Mouse (Mus musculus): ENCODE data around the gene Prickle2. TPM values are rescaled to one million over a fixed set of nuclear protein-coding genes. Genes with fewer than 3 reads are reported as not detected.

The Prickle2 gene
- polyA plus RNA-seq, 1 experiment = 1.5 TPM

- H3K27me3 ChIP-seq (ENCODE audit: control insufficient read depth, insufficient read depth, low read length) = no peaks in the 10 kb centered on the region
- no peaks in the 10 kb centered on the region for H3K36me3 ChIP-seq (ENCODE audit: control insufficient read depth, insufficient read depth, low read length)
- H3K4me3 ChIP-seq (ENCODE audit: control insufficient read depth, low read depth, low read length) = no peak overlapping the region
- no peak overlapping the region for H3K27ac ChIP-seq (ENCODE audit: control insufficient read depth, insufficient read depth, low read depth, low read length)
- no peaks in the 10 kb centered on the region for H3K4me1 ChIP-seq (ENCODE audit: control insufficient read depth, insufficient read depth, low read length)
- TF ChIP-seq CTCF (IDR thresholded peaks at IDR 0.05; ENCODE audit: control insufficient read depth, insufficient read depth, insufficient replicate concordance, low read depth, low read length) = no peak
- no peak for TF ChIP-seq POLR2A (IDR thresholded peaks at IDR 0.05; ENCODE audit: control insufficient read depth, low read depth, low read length)
Observed at GRCm38 (mm10) chr6:92427406-92428171, 278.4 kb downstream of the Prickle2 start.

DNA sequence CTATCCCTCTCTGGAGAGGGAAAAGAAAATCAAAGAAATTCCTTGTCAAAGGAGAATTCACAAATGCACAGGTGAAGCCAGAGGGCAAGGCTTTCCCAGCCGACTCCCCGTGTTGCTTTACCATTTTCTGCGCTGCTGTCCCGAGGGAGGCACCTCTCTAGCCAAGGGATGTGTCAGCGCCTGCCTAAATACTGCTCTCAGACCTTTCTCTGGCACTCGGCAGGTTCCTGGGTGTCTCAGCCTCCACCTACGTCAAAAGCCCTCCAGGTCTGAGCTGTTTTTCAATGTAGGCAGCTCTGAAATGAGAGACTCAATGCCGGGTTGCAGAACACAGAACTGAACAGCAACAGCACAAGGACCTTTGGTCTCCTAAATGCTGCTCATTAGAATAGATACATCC, 280.1 kb downstream of the Prickle2 start:
- Histone ChIP-seq H3K27ac (ENCODE audit: control insufficient read depth, insufficient read depth, low read depth, low read length) (no peak overlapping the region), H3K36me3 (ENCODE audit: control insufficient read depth, insufficient read depth, low read length) (no peaks in the 10 kb centered on the region), H3K4me1 (ENCODE audit: control insufficient read depth, insufficient read depth, low read length) (no peaks in the 10 kb centered on the region), H3K27me3 (ENCODE audit: control insufficient read depth, insufficient read depth, low read length) (no peaks in the 10 kb centered on the region), H3K4me3 (ENCODE audit: control insufficient read depth, low read depth, low read length) (no peak overlapping the region)
- no peak for TF ChIP-seq POLR2A (IDR thresholded peaks at IDR 0.05; ENCODE audit: control insufficient read depth, low read depth, low read length)

- no peak overlapping the region for H3K27ac ChIP-seq (ENCODE audit: control insufficient read depth, insufficient read depth, low read depth, low read length)
- H3K36me3 ChIP-seq (ENCODE audit: control insufficient read depth, insufficient read depth, low read length) = no peaks in the 10 kb centered on the region
- H3K4me3 ChIP-seq (ENCODE audit: control insufficient read depth, low read depth, low read length) = no peak overlapping the region
- TF ChIP-seq CTCF (IDR thresholded peaks at IDR 0.05; ENCODE audit: control insufficient read depth, insufficient read depth, insufficient replicate concordance, low read depth, low read length) = no peak
- no peak for TF ChIP-seq POLR2A (IDR thresholded peaks at IDR 0.05; ENCODE audit: control insufficient read depth, low read depth, low read length)
- H3K4me1 ChIP-seq (ENCODE audit: control insufficient read depth, insufficient read depth, low read length) = no peaks in the 10 kb centered on the region
- no peaks in the 10 kb centered on the region for H3K27me3 ChIP-seq (ENCODE audit: control insufficient read depth, insufficient read depth, low read length)
Observed at GRCm38 (mm10) chr6:92425476-92425875, 280.5 kb downstream of the Prickle2 start.

DNA sequence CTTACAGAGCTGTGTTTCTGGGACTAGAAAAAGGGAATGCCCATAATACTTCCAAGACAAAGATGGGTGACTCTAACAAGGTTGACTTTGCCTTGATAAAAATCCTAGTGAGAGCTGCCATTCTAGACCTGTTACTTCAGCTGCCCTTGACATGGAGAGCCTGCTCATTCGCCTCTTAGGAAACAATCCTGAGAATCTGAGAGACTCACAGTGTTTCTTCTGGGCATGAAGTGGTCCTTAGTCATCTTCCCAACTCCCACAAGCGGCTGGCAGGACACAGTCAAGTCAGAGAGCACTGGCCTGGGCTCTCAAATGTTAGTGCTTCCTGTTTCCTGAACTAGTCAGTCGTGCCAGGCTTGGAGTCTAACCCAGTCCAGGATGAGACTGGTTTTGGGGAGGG, 281.0 kb downstream of the Prickle2 start:
- H3K27me3 ChIP-seq (ENCODE audit: control insufficient read depth, insufficient read depth, low read length) = no peaks in the 10 kb centered on the region
- TF ChIP-seq POLR2A (IDR thresholded peaks at IDR 0.05; ENCODE audit: control insufficient read depth, low read depth, low read length) = no peak
- TF ChIP-seq CTCF (IDR thresholded peaks at IDR 0.05; ENCODE audit: control insufficient read depth, insufficient read depth, insufficient replicate concordance, low read depth, low read length) = no peak
- no peak overlapping the region for H3K4me3 ChIP-seq (ENCODE audit: control insufficient read depth, low read depth, low read length)
- H3K27ac ChIP-seq (ENCODE audit: control insufficient read depth, insufficient read depth, low read depth, low read length) = no peak overlapping the region
- H3K36me3 ChIP-seq (ENCODE audit: control insufficient read depth, insufficient read depth, low read length) = no peaks in the 10 kb centered on the region
- H3K4me1 ChIP-seq (ENCODE audit: control insufficient read depth, insufficient read depth, low read length) = no peaks in the 10 kb centered on the region

GRCm38 (mm10) chr6:92422286-92422685, 283.7 kb downstream of the Prickle2 start:
- Histone ChIP-seq H3K36me3 (ENCODE audit: control insufficient read depth, insufficient read depth, low read length) (no peaks in the 10 kb centered on the region), H3K4me3 (ENCODE audit: control insufficient read depth, low read depth, low read length) (no peak overlapping the region), H3K27ac (ENCODE audit: control insufficient read depth, insufficient read depth, low read depth, low read length) (no peak overlapping the region), H3K27me3 (ENCODE audit: control insufficient read depth, insufficient read depth, low read length) (no peaks in the 10 kb centered on the region), H3K4me1 (ENCODE audit: control insufficient read depth, insufficient read depth, low read length) (no peaks in the 10 kb centered on the region)
- peak; percentile 64; the same call in 1 of the 2 replicates for TF ChIP-seq CTCF (IDR thresholded peaks at IDR 0.05; ENCODE audit: control insufficient read depth, insufficient read depth, insufficient replicate concordance, low read depth, low read length)
- TF ChIP-seq POLR2A (IDR thresholded peaks at IDR 0.05; ENCODE audit: control insufficient read depth, low read depth, low read length) = no peak

DNA sequence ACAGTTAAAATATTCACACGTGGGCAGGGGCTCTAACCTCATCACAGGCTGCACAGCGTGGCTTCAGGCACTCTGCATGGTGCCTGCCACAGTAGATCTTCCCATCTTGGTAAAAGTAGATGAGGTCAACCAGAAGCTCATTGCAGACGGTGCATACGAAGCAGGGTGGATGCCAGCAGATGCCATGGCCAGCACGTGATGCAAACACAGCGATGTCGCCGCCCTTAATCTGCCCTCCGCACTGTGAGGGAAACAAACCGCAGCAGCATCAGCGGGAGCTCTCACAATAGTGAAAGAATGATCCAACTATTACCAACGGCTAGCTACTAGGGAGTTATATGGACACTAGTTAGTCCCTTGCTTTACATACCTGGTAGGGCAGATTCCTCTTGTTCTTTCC, 285.8 kb downstream of the Prickle2 start:
- Histone ChIP-seq H3K27ac (ENCODE audit: control insufficient read depth, insufficient read depth, low read depth, low read length) (no peak overlapping the region), H3K36me3 (ENCODE audit: control insufficient read depth, insufficient read depth, low read length) (no peaks in the 10 kb centered on the region), H3K27me3 (ENCODE audit: control insufficient read depth, insufficient read depth, low read length) (no peaks in the 10 kb centered on the region), H3K4me1 (ENCODE audit: control insufficient read depth, insufficient read depth, low read length) (no peaks in the 10 kb centered on the region), H3K4me3 (ENCODE audit: control insufficient read depth, low read depth, low read length) (no peak overlapping the region)
- no peak for TF ChIP-seq POLR2A (IDR thresholded peaks at IDR 0.05; ENCODE audit: control insufficient read depth, low read depth, low read length)
- no peak for TF ChIP-seq CTCF (IDR thresholded peaks at IDR 0.05; ENCODE audit: control insufficient read depth, insufficient read depth, insufficient replicate concordance, low read depth, low read length)

GRCm38 (mm10) chr6:92415405-92415755, 290.6 kb downstream of the Prickle2 start:
- Histone ChIP-seq H3K4me3 (ENCODE audit: control insufficient read depth, low read depth, low read length) (no peak overlapping the region), H3K27me3 (ENCODE audit: control insufficient read depth, insufficient read depth, low read length) (no peaks in the 10 kb centered on the region), H3K4me1 (ENCODE audit: control insufficient read depth, insufficient read depth, low read length) (no peaks in the 10 kb centered on the region), H3K27ac (ENCODE audit: control insufficient read depth, insufficient read depth, low read depth, low read length) (no peak overlapping the region), H3K36me3 (ENCODE audit: control insufficient read depth, insufficient read depth, low read length) (no peaks in the 10 kb centered on the region)
- no peak for TF ChIP-seq POLR2A (IDR thresholded peaks at IDR 0.05; ENCODE audit: control insufficient read depth, low read depth, low read length)
- no peak for TF ChIP-seq CTCF (IDR thresholded peaks at IDR 0.05; ENCODE audit: control insufficient read depth, insufficient read depth, insufficient replicate concordance, low read depth, low read length)

Measured in testis, adult 2 months (tissue).